Mouse (Mus musculus) stomach, embryonic 14.5 days (tissue): ENCODE measurements around the gene Bri3bp. TPM values are rescaled to one million over a fixed set of nuclear protein-coding genes. Genes with fewer than 3 reads are reported as not detected.

Source experiments
- ATAC-seq: fragments of 200-750 bp; cut with Nextera tagmentation; 2 replicates; pipeline ENCODE4 v1.8.0; 2017; ENCODE audit warnings: low read depth, moderate TSS enrichment; ENCODE audit not compliant: insufficient number of reproducible peaks, insufficient read depth, low FRiP score
- H3K27ac ChIP-seq: fragments of 300-500 bp; sonication (generic); 2 replicates; pipeline ENCODE4 v1.5.1; 2014; ENCODE audit warnings: mild to moderate bottlenecking, low read length, moderate library complexity, mixed read lengths
- H3K27me3 ChIP-seq: fragments of 300-500 bp; sonication (generic); 2 replicates; pipeline ENCODE4 v1.6.1; 2014; ENCODE audit warnings: low read length, control low read depth, mixed read lengths; ENCODE audit not compliant: control insufficient read depth, insufficient read depth
- H3K36me3 ChIP-seq: fragments of 300-500 bp; sonication (generic); 2 replicates; pipeline ENCODE4 v1.6.1; 2014; ENCODE audit warnings: mild to moderate bottlenecking, control low read depth, low read length, moderate library complexity, mixed read lengths; ENCODE audit not compliant: control insufficient read depth, insufficient read depth
- H3K4me1 ChIP-seq: fragments of 300-500 bp; sonication (generic); 2 replicates; pipeline ENCODE4 v1.6.1; 2014; ENCODE audit warnings: low read length, control low read depth, mixed read lengths; ENCODE audit not compliant: control insufficient read depth, insufficient read depth
- H3K4me2 ChIP-seq: fragments of 300-500 bp; sonication (generic); replicated peaks from 2 replicates; pipeline ENCODE4 v1.6.1; 2014; ENCODE audit warnings: low read depth, low read length, control low read depth
- H3K4me3 ChIP-seq: fragments of 300-500 bp; sonication (generic); 2 replicates; pipeline ENCODE4 v1.5.1; 2014; ENCODE audit warnings: low read depth, low read length, control low read depth
- H3K9ac ChIP-seq: fragments of 300-500 bp; sonication (generic); replicated peaks from 2 replicates; pipeline ENCODE4 v1.6.1; 2014; ENCODE audit warnings: low read depth, mild to moderate bottlenecking, control low read depth, low read length, moderate library complexity, mixed read lengths
- H3K9me3 ChIP-seq: fragments of 300-500 bp; sonication (generic); 2 replicates; pipeline ENCODE4 v1.6.1; 2016; ENCODE audit warnings: low read depth, low read length, control low read depth; ENCODE audit not compliant: control insufficient read depth
- WGBS: fragments of 180-500 bp; shearing (Covaris S2); extraction: QIAGEN DNeasy Blood & Tissue Kit; methylation state at CpG from one replicate; pipeline ENCODE4 v1.1.7; 2014; 5-methylcytosine and 5-hydroxymethylcytosine counted together
- polyA plus RNA-seq: library from polyadenylated mRNA; unstranded; fragments of >200 nt; fragmentation: Nextera tagmentation; extraction: Ambion mirVana; gene quantifications from 2 replicates; pipeline ENCODE4 v1.2.1, GENCODE M21; 2014

Bri3bp gene
- polyA plus RNA-seq, 1 experiment from 2014 or later, result 34.1 TPM

DNA sequence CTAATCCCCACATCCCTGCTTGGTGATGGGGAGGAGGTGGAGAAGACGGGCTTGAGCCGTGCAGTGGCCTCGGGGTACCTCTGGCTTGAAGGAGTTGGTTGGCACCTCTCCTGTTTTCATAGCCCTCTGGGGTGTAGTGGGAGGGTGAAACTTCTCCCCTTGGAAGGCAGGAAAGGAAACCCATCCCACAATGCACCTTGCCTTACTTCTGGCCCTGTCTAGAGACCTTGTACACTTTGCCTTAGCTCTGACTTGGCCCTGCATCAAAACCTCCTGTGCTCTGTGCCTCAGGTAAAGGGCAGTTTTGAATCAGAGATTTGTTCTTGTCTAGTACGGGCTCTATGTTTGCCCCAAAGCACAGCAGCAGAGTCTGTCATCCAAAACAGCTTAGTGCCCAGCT, 29.3 kb downstream of the Bri3bp start:
- H3K4me2 ChIP-seq, result no peak overlapping the region
- H3K27me3 ChIP-seq, result no peaks in the 10 kb centered on the region
- 87% methylated on average over 4 of the region's 4 CpGs for WGBS
- no peak overlapping the region for H3K27ac ChIP-seq
- H3K4me3 ChIP-seq, result no peak overlapping the region
- ATAC-seq, result no peak
- H3K36me3 ChIP-seq, result no peaks in the 10 kb centered on the region
- H3K9me3 ChIP-seq, result no peaks in the 10 kb centered on the region
- no peak overlapping the region for H3K9ac ChIP-seq
- no peaks in the 10 kb centered on the region for H3K4me1 ChIP-seq

- H3K4me3 ChIP-seq, result no peak overlapping the region
- no peaks in the 10 kb centered on the region for H3K9me3 ChIP-seq
- H3K4me2 ChIP-seq, result no peak overlapping the region
- H3K27me3 ChIP-seq, result no peaks in the 10 kb centered on the region
- no peak for ATAC-seq
- 70% methylated on average over 9 of the region's 9 CpGs for WGBS
- no peak overlapping the region for H3K27ac ChIP-seq
- H3K4me1 ChIP-seq, result peaks cover 17% of the 10 kb centered on the region
- no peak overlapping the region for H3K9ac ChIP-seq
- no peaks in the 10 kb centered on the region for H3K36me3 ChIP-seq
Observed at GRCm38 (mm10) chr5:125472796-125473475, 31.6 kb downstream of the Bri3bp start.

DNA sequence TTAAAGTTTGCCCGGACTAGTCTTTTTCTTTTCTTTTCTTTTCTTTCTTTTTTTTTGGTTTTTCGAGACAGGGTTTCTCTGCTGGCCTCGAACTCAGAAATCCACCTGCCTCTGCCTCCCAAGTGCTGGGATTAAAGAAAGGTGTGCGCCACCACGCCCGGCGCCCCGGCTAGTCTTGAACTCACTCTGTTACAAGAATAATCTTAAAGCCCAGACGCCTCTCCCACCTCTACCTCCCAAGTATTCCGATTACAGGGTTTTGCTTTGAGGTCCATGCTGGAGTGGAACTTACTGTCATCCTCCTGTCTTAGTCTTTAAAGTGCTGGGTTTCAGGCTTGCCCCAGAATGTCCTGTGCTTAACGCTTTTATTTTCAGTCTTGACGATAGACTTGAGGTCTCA, 33.7 kb downstream of the Bri3bp start:
- no peak for ATAC-seq
- Histone ChIP-seq H3K36me3 (no peaks in the 10 kb centered on the region), H3K9ac (0 out of 2 replicates have a peak overlapping the region, but pooled peaks have one; percentile 58), H3K4me2 (peak overlapping the region; percentile 85), H3K4me3 (peak overlapping the region; percentile 81), H3K27me3 (no peaks in the 10 kb centered on the region), H3K9me3 (no peaks in the 10 kb centered on the region), H3K4me1 (peaks cover 17% of the 10 kb centered on the region), H3K27ac (no peak overlapping the region)
- WGBS, result 55% methylated on average over 12 of the region's 12 CpGs

DNA sequence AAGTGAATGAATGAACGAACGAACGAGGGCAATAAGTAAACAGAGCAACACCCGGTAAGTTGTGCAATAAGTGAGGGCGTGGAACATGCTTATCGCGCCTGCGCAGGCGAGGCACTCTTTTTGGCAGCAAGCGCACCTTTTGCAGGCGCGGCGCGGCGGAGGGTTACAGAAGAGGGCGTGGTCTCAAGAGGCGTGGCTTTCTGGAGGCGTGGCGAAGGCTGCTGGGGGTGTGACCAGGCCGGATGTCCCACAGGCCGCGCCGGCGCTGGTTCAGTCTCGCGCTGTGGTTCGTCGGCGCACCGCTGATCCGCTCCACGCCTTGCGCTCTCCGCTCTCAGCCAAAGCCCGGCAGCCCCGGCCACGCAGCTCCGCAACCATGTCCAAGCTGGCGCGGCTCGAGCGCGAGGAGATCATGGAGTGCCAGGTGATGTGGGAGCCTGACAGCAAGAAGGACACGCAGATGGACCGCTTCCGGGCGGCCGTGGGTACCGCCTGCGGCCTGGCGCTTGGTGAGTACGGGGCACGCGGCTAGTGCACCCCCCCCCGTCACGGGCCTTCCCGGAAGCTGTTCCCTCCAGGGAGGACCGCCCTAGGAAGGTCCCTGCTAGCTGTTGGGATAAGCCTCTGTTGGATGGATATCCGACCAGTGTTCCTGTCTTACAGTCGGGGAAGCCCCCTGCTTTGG, 34.4 kb downstream of the Bri3bp start, which contains the start of gene Aacs:
Gene Aacs (plus strand): TSS at position 214 of the 685 bp plus-strand sequence.
- no peaks in the 10 kb centered on the region for H3K36me3 ChIP-seq
- H3K9me3 ChIP-seq, result no peaks in the 10 kb centered on the region
- peak within 1 kb of the TSS; percentile 85 for H3K4me2 ChIP-seq
- H3K27ac ChIP-seq, result peak within 1 kb of the TSS; percentile 71; the same call in 1 of the 2 replicates
- peak within 1 kb of the TSS; percentile 81 for H3K4me3 ChIP-seq
- no peaks in the 10 kb centered on the region for H3K27me3 ChIP-seq
- H3K4me1 ChIP-seq, result peaks cover 21% of the 10 kb centered on the region
- WGBS, result under 1% methylated on average over 60 of the region's 60 CpGs
- peak within 1 kb of the TSS; percentile 58 for H3K9ac ChIP-seq
- peak; percentile 93 for ATAC-seq

DNA sequence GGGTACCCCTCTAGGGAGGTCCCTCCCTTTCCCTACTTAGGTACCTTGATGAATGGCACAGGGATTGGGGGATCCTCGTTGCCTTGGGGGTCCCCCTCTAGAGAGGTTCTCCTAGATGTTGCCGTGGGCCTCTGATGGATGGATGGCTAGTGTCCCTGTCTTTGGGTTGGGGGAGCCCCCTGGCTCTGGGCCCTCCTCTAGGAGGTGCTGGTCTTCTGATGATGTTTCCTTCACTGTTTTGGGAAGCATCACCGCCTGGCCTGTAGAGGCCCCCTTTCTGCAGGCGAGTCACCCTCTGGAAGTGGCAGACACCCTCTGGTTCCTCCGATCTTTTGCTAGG, 34.9 kb downstream of the Bri3bp start:
- H3K4me1 ChIP-seq, result peaks cover 23% of the 10 kb centered on the region
- no peaks in the 10 kb centered on the region for H3K36me3 ChIP-seq
- H3K27ac ChIP-seq, result no peak overlapping the region; the same call in 1 of the 2 replicates
- peak overlapping the region; percentile 58 for H3K9ac ChIP-seq
- no peaks in the 10 kb centered on the region for H3K9me3 ChIP-seq
- no peaks in the 10 kb centered on the region for H3K27me3 ChIP-seq
- H3K4me2 ChIP-seq, result peak overlapping the region; percentile 85
- H3K4me3 ChIP-seq, result peak overlapping the region; percentile 81
- ATAC-seq, result peak; percentile 4; the same call in 1 of the 2 replicates
- WGBS, result 10% methylated on average over 5 of the region's 5 CpGs

GRCm38 (mm10) chr5:125476799-125477198, 35.4 kb downstream of the Bri3bp start:
- H3K9ac ChIP-seq, result peak overlapping the region; percentile 58; the same call in 1 of the 2 replicates
- peak overlapping the region; percentile 85 for H3K4me2 ChIP-seq
- H3K4me3 ChIP-seq, result peak overlapping the region; percentile 81
- no peaks in the 10 kb centered on the region for H3K27me3 ChIP-seq
- H3K27ac ChIP-seq, result no peak overlapping the region
- 59% methylated on average over 7 of the region's 7 CpGs for WGBS
- no peak for ATAC-seq
- H3K36me3 ChIP-seq, result no peaks in the 10 kb centered on the region
- H3K9me3 ChIP-seq, result no peaks in the 10 kb centered on the region
- peaks cover 23% of the 10 kb centered on the region for H3K4me1 ChIP-seq

DNA sequence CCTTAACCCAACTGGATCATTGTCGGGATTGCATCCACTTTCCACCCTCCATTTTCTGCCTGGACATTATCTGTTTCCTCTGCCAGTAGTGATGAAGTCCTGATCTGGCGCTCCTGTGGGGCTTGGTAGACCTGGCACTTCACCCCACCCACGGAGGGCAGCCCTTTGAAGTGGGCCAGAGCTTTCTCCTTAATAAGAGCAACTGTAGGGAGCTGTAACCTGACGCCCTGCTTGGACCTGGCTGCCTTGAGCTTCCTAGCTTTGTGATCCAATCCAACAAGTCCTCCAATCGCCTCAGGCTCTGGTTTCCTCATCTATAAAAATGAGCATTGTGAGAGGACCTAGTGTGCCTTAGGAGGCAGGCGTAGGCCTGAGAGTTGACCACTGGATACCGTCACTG, 36.2 kb downstream of the Bri3bp start:
- peaks cover 23% of the 10 kb centered on the region for H3K4me1 ChIP-seq
- H3K36me3 ChIP-seq, result no peaks in the 10 kb centered on the region
- H3K9ac ChIP-seq, result no peak overlapping the region
- H3K27ac ChIP-seq, result no peak overlapping the region
- no peak for ATAC-seq
- H3K9me3 ChIP-seq, result no peaks in the 10 kb centered on the region
- H3K4me3 ChIP-seq, result peak overlapping the region; percentile 81; the same call in 1 of the 2 replicates
- no peaks in the 10 kb centered on the region for H3K27me3 ChIP-seq
- WGBS, result 62% methylated on average over 7 of the region's 7 CpGs
- H3K4me2 ChIP-seq, result peak overlapping the region; percentile 85

- H3K9ac ChIP-seq, result no peak overlapping the region
- no peaks in the 10 kb centered on the region for H3K27me3 ChIP-seq
- no peak for ATAC-seq
- no peak overlapping the region for H3K27ac ChIP-seq
- no peak overlapping the region for H3K4me2 ChIP-seq
- H3K4me1 ChIP-seq, result peaks cover 23% of the 10 kb centered on the region
- H3K36me3 ChIP-seq, result peaks cover 1% of the 10 kb centered on the region; the same call in 1 of the 2 replicates
- H3K9me3 ChIP-seq, result no peaks in the 10 kb centered on the region
- no peak overlapping the region for H3K4me3 ChIP-seq
- 80% methylated on average over 7 of the region's 7 CpGs for WGBS
Observed at GRCm38 (mm10) chr5:125478037-125478436, 36.7 kb downstream of the Bri3bp start.
